Mouse (Mus musculus) C2C12 (cell line): ENCODE measurements at regions not wholly inside any gene's neighbourhood (a gene's known extent, or its start where the extent isn't known, plus 50 kb on each side); places are given as distances from the start of the nearest gene placed in this dataset.

Experiments
- H3K27me3 ChIP-seq: one replicate; pipeline ENCODE4 v1.6.1; 2011; ENCODE audit not compliant: control insufficient read depth, insufficient read depth, insufficient read length
- H3K36me3 ChIP-seq: one replicate; pipeline ENCODE4 v1.6.1; 2011; ENCODE audit not compliant: control insufficient read depth, insufficient read depth
- H3K4me3 ChIP-seq: one replicate; pipeline ENCODE4 v1.5.1; 2011; ENCODE audit warnings: mild to moderate bottlenecking, control low read depth; ENCODE audit not compliant: poor library complexity, insufficient read depth, severe bottlenecking
- H3K79me2 ChIP-seq: one replicate; pipeline ENCODE4 v1.6.1; 2011; ENCODE audit not compliant: control insufficient read depth, insufficient read depth
- H3K79me3 ChIP-seq: one replicate; pipeline ENCODE4 v1.6.1; 2011; ENCODE audit warnings: low read depth, control low read depth
- H3ac ChIP-seq: one replicate; pipeline ENCODE3; 2011; ENCODE audit warnings: low read depth; ENCODE audit not compliant: control insufficient read depth, insufficient read length
- CEBPB ChIP-seq: IDR thresholded peaks from one replicate; pipeline ENCODE4 v1.6.1; 2011; ENCODE audit warnings: low read depth, mild to moderate bottlenecking, control low read depth, moderate library complexity
- CTCF ChIP-seq: IDR thresholded peaks from one replicate; pipeline ENCODE4 v1.5.1; 2011; ENCODE audit not compliant: control insufficient read depth, insufficient read depth, insufficient read length
- FOSL1 ChIP-seq: IDR thresholded peaks from one replicate; pipeline ENCODE4 v1.8.0; 2011; ENCODE audit warnings: mild to moderate bottlenecking, low read length; ENCODE audit not compliant: poor library complexity, insufficient read depth, severe bottlenecking
- MAX ChIP-seq: IDR thresholded peaks from one replicate; pipeline ENCODE4 v1.6.1; 2011; ENCODE audit warnings: mild to moderate bottlenecking, control low read depth
- MYOD1 ChIP-seq: IDR thresholded peaks from one replicate; pipeline ENCODE4 v1.6.1; 2011; ENCODE audit warnings: low read depth; ENCODE audit not compliant: control insufficient read depth, insufficient read length
- MYOG ChIP-seq: IDR thresholded peaks from one replicate; pipeline ENCODE4 v1.6.1; 2011; ENCODE audit not compliant: control insufficient read depth, insufficient read length; ENCODE audit errors: extremely low read depth
- USF1 ChIP-seq: IDR thresholded peaks from one replicate; pipeline ENCODE4 v1.6.1; 2011; ENCODE audit warnings: low read depth, mild to moderate bottlenecking, control low read depth, moderate library complexity

DNA sequence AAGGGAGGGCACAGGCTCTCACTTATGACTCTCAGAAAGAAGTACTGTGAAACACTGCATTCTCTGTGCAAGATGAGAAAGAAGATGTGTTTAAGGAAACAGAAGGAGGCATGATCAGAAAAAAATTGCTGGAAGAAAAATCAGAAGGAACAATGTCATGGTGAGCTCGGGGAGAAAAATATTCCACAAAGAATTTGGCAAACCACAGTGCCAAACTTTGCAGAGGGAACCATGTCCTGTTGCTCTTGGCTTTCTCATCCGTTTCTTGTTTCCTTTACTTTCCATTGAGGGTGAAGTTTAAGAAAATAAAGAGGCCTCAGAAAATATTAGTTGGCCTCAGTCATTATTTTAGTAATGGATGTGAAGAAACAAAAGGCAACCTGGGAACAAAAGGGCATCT is 804.4 kb downstream of the Ntrk3 start:
- H3K27me3 ChIP-seq, result no peaks in the 10 kb centered on the region
- no peaks in the 10 kb centered on the region for H3K79me2 ChIP-seq
- TF ChIP-seq USF1 (no peak), CEBPB (no peak), CTCF (no peak)
- H3ac ChIP-seq, result no peak overlapping the region
- no peaks in the 10 kb centered on the region for H3K36me3 ChIP-seq
- no peaks in the 10 kb centered on the region for H3K79me3 ChIP-seq
- no peak overlapping the region for H3K4me3 ChIP-seq

DNA sequence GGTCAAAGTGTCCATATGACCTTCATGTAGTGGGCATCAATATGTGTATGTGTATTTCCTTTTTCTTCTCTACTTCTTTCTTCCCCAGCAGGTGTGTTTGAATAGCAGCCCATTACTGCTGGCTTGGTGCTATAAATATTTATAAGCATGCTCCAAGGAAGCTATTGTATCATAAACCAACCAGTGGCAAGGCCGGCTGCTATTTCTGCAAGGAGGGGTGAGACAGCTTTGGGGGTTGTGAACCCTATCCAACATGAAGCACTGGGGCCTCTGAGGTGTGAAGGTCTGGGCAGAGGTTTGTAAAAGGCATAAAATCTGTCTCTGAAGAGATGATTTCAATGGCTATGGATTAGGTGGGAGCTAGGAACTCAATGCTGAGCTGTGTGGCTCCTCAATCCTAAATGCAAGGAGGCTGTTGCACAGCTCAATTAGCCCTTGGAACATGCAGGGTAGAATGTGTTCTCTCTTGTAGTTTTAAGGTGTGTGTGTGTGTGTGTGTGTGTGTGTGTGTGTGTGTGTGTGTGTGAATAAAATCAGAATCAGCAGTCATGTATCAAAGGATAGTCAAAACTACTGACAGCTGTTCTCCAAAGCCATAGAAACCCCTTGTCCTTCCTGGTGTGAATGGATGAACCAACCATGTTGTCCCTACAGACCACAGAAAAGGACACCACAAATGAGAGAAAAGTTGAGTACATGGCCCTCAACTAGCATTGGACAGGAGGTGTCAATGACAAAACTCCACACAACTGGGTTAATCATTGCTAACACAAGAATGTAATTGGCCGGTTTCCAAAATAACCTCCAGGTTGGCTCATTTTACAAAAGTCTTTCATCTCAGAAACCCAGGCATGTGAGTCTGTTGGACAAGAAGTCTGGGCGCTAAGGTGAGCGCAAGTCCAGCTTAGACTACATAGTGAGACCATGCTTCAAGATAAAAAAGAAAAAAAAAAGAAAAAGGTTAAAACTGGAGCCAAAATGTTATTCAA is 809.0 kb downstream of the Ntrk3 start:
- H3K27me3 ChIP-seq, result no peaks in the 10 kb centered on the region
- no peaks in the 10 kb centered on the region for H3K79me2 ChIP-seq
- H3K36me3 ChIP-seq, result no peaks in the 10 kb centered on the region
- no peak overlapping the region for H3K4me3 ChIP-seq
- TF ChIP-seq CTCF, result no peak
- TF ChIP-seq CEBPB, result no peak
- TF ChIP-seq MAX, result no peak
- no peak for TF ChIP-seq FOSL1
- TF ChIP-seq USF1, result no peak
- TF ChIP-seq MYOD1, result no peak
- TF ChIP-seq MYOG, result no peak
- H3K79me3 ChIP-seq, result no peaks in the 10 kb centered on the region
- no peak overlapping the region for H3ac ChIP-seq

DNA sequence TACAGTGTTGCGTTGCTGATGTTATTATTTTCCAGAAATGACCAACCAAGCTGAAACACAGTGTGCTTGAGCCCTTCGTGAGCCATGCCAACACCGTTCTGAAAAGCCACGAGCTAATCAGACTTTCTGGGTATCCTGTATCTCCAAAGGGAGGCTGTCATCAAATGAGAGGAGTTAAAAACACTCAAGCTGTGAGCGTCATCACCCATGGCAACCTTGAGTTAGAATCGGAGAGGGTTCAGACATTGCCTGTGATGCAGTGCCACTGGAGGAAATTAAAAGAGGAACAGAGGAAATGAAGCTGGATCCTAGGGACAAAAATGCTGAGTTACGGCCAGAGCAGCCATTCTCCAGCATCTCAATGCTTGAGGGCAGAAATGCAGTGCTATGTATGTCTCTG is 838.6 kb downstream of the Ntrk3 start:
- H3K79me3 ChIP-seq, result no peaks in the 10 kb centered on the region
- H3K79me2 ChIP-seq, result no peaks in the 10 kb centered on the region
- TF ChIP-seq MYOG, result no peak
- no peak for TF ChIP-seq CEBPB
- TF ChIP-seq MYOD1, result no peak
- no peak for TF ChIP-seq MAX
- no peak for TF ChIP-seq USF1
- no peak for TF ChIP-seq CTCF
- TF ChIP-seq FOSL1, result no peak

DNA sequence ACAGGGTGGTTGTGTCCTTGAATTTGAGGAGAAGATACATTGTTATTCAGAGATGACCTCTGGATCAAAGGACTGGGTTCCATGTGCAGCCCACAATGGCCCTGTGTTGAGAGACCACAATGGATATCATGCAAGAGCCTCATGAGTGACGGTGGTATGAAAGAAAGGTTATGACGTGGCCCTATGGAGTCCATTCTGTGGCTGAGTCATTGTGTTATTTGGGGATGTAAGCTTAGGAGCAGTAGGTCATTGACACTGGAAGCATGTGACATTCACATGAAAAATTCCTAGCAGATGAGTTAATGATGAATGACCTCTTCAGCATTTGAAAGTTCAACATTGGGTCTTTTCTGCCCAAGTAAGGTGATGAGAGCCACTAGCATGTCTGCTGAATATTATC is 849.3 kb downstream of the Ntrk3 start:
- H3K79me2 ChIP-seq, result no peaks in the 10 kb centered on the region
- no peaks in the 10 kb centered on the region for H3K27me3 ChIP-seq
- H3K4me3 ChIP-seq, result no peak overlapping the region
- no peak overlapping the region for H3ac ChIP-seq
- no peaks in the 10 kb centered on the region for H3K79me3 ChIP-seq
- H3K36me3 ChIP-seq, result no peaks in the 10 kb centered on the region
- TF ChIP-seq MYOG (no peak), MYOD1 (no peak), CTCF (no peak), MAX (no peak), FOSL1 (no peak), CEBPB (no peak), USF1 (no peak)

More for the DNA sequence above, 838.6 kb downstream of the Ntrk3 start:
- Histone ChIP-seq H3ac (no peak overlapping the region), H3K27me3 (no peaks in the 10 kb centered on the region), H3K36me3 (no peaks in the 10 kb centered on the region), H3K4me3 (no peak overlapping the region)

DNA sequence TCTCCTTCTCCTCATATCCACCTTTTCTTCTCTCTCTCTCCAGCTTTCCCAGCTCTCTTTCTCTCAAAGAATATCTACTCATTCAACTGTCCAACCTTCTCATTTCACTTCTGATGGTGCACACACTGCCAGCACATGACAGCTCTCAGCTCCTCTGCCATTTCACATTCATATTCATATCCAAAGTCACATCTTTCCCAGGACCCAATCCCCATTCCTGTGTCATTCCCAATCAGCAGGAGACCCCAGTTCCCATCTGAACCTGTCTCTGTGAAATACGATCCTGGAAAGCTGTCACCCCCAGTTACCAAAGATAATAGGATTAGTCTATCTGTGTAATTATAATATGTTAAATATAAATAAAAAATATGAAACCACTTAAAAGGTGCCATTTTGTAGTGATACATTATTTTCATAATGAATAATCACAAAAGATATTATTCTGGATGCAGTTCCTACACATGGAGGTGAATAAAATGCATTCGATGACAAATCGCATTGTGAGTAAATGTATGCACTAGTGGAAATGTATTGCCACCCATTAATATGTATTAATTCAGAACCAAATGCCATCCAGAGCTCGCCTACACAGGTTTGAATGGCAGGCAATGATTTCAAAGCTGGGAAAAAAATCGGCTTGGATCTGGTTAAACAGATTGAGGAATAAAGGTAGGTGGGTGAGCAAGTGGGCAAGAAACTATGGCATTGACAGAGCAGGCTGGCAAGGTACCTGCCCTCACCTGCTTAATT is 855.0 kb downstream of the Ntrk3 start:
- no peaks in the 10 kb centered on the region for H3K79me2 ChIP-seq
- H3K4me3 ChIP-seq, result no peak overlapping the region
- H3K79me3 ChIP-seq, result no peaks in the 10 kb centered on the region
- H3ac ChIP-seq, result no peak overlapping the region
- TF ChIP-seq USF1 (no peak), MYOD1 (no peak), MYOG (no peak), FOSL1 (no peak), MAX (no peak), CEBPB (no peak), CTCF (no peak)
- H3K36me3 ChIP-seq, result no peaks in the 10 kb centered on the region
- H3K27me3 ChIP-seq, result no peaks in the 10 kb centered on the region
